Mouse (Mus musculus): ENCODE data around the gene Dgkh. TPM values are rescaled to one million over a fixed set of nuclear protein-coding genes. Genes with fewer than 3 reads are reported as not detected.
A peak's percentile ranks its signal among the peaks of the same experiment; 100 is the strongest.

Dgkh gene
- polyA plus RNA-seq, 1 experiment from 2014 or later: 2.5 TPM

DNA sequence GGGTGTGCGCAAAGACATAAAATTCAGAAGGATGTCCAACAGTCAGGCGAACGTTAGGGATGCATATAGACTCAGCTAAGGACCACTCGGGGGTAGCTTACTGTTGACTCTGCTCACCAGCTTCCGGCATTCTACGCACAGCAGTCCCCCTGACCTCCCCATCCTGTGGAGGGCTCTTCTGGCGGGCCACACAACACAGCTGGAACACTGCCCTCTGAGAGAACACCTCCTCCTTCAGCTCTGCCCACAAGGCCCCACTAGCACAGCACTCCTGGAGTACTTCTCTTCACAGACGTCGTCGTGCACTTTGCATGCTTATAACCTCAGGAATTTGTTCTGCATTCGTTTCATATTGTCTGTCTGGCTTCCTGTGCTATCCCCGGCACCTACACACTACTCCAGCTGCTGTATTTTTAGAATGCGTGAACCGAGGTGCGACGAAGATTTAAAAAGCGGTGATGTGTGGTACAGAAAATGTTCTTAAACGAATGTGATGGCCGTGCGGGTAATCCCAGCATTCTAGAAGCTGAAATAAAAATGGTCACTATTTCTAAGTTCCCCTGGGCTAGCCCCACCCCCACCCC is 19.9 kb downstream of the Dgkh start:
- peak; percentile 69 for ATAC-seq (replicated peaks; ENCODE audit: low FRiP score)
- H3K27ac ChIP-seq: peak overlapping the region; percentile 45; the same call in 1 of the 2 replicates
- H3K4me1 ChIP-seq: peaks cover 9% of the 10 kb centered on the region
- H3K4me2 ChIP-seq: no peak overlapping the region
- no peaks in the 10 kb centered on the region for H3K27me3 ChIP-seq
- no peak overlapping the region for H3K9ac ChIP-seq
- no peaks in the 10 kb centered on the region for H3K9me3 ChIP-seq (replicated peaks)
- WGBS: 45% methylated on average over 20 of the region's 20 CpGs
- H3K4me3 ChIP-seq (replicated peaks): no peak overlapping the region
- H3K36me3 ChIP-seq: peaks cover 6% of the 10 kb centered on the region

DNA sequence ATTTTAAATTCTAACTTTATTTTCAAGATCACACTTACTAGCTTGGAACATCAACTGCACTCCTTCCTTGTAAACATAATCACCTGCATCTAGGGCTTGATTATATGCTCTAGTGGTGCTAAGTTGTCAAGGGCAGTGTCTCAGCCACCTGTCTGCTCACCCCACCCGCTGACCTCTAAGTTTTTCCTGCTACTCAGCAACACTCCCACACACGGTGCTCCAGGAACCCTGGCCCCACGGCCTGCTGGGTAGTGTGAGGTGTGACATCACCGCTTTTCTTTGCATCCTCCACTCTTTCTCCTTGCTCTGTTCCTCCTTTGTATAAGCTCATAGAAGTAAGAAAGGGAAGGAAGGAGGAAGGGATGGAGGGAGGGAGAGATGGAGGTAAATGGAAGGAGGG is 21.9 kb downstream of the Dgkh start:
- Histone ChIP-seq H3K4me3 (replicated peaks) (no peak overlapping the region), H3K9ac (no peak overlapping the region), H3K4me1 (peaks cover 10% of the 10 kb centered on the region), H3K27ac (no peak overlapping the region), H3K9me3 (replicated peaks) (no peaks in the 10 kb centered on the region), H3K4me2 (no peak overlapping the region), H3K27me3 (no peaks in the 10 kb centered on the region), H3K36me3 (no peaks in the 10 kb centered on the region)
- ATAC-seq (replicated peaks; ENCODE audit: low FRiP score): no peak
- WGBS: 49% methylated on average over 4 of the region's 4 CpGs

DNA sequence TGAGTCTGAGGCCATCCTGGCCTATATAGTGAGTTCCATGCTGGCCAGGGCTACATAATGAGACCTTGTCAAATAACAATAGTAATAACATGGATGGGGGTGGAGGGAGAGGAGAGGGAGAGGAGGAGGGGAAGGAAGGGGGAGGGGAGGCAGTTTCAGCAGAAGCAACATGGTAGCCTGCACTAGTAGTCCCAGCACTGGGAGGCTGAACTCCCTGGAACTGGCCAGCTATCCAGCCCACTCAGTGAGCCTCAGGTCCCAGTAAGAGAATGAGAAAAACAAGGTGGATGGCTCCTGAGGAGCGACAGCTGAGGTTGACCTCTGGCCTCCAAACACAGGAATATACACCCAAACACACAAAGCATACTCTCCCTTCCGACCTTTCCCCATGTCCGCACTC is 27.0 kb downstream of the Dgkh start:
- Histone ChIP-seq H3K9me3 (replicated peaks) (no peaks in the 10 kb centered on the region), H3K4me3 (replicated peaks) (no peak overlapping the region), H3K27ac (no peak overlapping the region), H3K4me2 (no peak overlapping the region), H3K27me3 (no peaks in the 10 kb centered on the region), H3K4me1 (peaks cover 8% of the 10 kb centered on the region; the same call in 1 of the 2 replicates), H3K36me3 (no peaks in the 10 kb centered on the region), H3K9ac (no peak overlapping the region)
- no peak for ATAC-seq (replicated peaks; ENCODE audit: low FRiP score)
- 85% methylated on average over 3 of the region's 3 CpGs for WGBS

DNA sequence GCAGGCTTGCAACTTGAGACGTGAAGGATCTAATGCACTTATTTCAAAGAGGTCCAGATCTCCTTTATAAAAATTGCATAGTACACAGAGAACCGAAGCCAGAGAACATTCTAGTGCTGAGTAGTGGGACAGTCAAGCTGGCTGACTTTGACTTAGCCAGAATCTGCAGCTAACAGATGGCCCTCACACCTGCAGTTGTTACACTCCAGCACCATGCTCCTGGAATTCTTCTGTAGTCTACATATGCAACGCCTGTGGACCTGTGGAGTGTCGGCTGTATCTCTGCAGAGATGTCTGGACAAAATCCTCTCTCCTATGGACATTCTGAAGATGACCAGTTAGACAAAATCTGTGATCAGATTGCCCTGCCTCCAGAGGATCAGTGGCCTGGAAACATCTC is 28.6 kb downstream of the Dgkh start:
- Histone ChIP-seq H3K4me1 (peaks cover 13% of the 10 kb centered on the region; the same call in 1 of the 2 replicates), H3K36me3 (no peaks in the 10 kb centered on the region), H3K9me3 (replicated peaks) (no peaks in the 10 kb centered on the region), H3K27ac (no peak overlapping the region), H3K4me3 (replicated peaks) (no peak overlapping the region), H3K27me3 (no peaks in the 10 kb centered on the region), H3K4me2 (no peak overlapping the region), H3K9ac (no peak overlapping the region)
- 91% methylated on average over 4 of the region's 4 CpGs for WGBS
- ATAC-seq (replicated peaks; ENCODE audit: low FRiP score): no peak

DNA sequence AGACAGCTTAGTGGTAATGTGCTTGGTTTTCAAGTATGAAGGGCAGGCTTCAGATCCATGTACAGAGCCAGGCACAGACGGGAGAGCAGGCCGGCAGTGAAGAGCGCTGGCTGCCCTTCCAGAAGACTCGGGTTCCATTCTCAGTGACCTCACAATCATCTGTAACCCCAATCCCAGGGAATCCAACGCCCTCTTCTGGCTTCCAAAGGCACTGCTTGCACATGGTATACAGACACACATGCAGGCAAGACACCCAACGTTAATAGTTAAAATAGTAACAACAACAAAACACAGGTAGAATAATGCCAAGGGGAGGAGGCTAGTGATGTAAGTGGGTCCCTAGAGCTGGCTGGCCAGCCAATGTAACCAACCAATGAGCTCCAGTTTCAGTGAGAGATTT is 29.2 kb downstream of the Dgkh start:
- WGBS: 81% methylated on average over 6 of the region's 6 CpGs
- H3K27me3 ChIP-seq: no peaks in the 10 kb centered on the region
- H3K9me3 ChIP-seq (replicated peaks): no peaks in the 10 kb centered on the region
- no peak overlapping the region for H3K27ac ChIP-seq
- peaks cover 13% of the 10 kb centered on the region; the same call in 1 of the 2 replicates for H3K4me1 ChIP-seq
- H3K9ac ChIP-seq: no peak overlapping the region
- H3K36me3 ChIP-seq: no peaks in the 10 kb centered on the region
- no peak overlapping the region for H3K4me3 ChIP-seq (replicated peaks)
- ATAC-seq (replicated peaks; ENCODE audit: low FRiP score): no peak
- no peak overlapping the region for H3K4me2 ChIP-seq

DNA sequence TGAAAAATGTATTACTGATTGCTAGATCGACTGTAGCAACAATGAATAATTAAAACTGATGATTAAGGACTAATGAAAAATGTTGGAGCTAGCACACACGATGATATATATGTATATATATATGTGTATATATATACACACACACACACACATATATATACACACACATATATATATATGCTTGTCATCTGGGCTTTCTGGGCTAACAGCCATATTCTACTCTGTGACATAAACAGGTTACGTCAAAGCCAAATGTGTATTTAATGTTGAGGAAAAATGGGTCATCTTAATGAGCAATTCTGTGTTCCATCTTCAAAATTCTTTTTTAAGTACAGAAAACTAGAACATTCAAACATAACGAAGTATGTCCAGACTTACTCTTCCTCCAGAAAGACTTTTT is 30.5 kb downstream of the Dgkh start:
- no peak overlapping the region for H3K4me3 ChIP-seq (replicated peaks)
- peaks cover 13% of the 10 kb centered on the region; the same call in 1 of the 2 replicates for H3K4me1 ChIP-seq
- no peak overlapping the region for H3K9ac ChIP-seq
- no peaks in the 10 kb centered on the region for H3K36me3 ChIP-seq
- H3K27ac ChIP-seq: no peak overlapping the region
- 83% methylated on average over 4 of the region's 4 CpGs for WGBS
- H3K9me3 ChIP-seq (replicated peaks): no peaks in the 10 kb centered on the region
- H3K27me3 ChIP-seq: no peaks in the 10 kb centered on the region
- ATAC-seq (replicated peaks; ENCODE audit: low FRiP score): no peak
- no peak overlapping the region for H3K4me2 ChIP-seq

DNA sequence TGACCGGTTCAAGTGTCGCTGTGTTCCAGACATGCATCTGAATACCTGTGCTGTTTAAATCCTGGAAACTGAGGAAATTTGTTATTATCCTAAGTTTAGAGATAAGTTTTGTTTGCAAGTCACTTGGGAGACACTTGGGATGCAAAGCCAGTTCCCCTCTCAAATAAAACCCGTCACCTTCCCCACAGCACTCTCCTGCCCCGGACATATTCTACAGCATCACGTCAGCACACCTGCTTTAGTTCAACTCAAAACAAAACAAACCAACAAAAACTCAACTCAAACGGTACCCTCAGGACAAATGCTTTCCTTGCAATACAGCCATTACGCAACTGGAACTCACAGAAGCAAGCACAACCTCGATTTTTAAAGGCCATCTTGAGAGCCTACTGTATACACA is 31.1 kb downstream of the Dgkh start:
- Histone ChIP-seq H3K4me1 (peaks cover 13% of the 10 kb centered on the region; the same call in 1 of the 2 replicates), H3K4me3 (replicated peaks) (no peak overlapping the region), H3K4me2 (no peak overlapping the region), H3K27me3 (no peaks in the 10 kb centered on the region), H3K9ac (no peak overlapping the region), H3K36me3 (no peaks in the 10 kb centered on the region), H3K27ac (no peak overlapping the region), H3K9me3 (replicated peaks) (no peaks in the 10 kb centered on the region)
- no peak for ATAC-seq (replicated peaks; ENCODE audit: low FRiP score)
- 72% methylated on average over 8 of the region's 8 CpGs for WGBS

DNA sequence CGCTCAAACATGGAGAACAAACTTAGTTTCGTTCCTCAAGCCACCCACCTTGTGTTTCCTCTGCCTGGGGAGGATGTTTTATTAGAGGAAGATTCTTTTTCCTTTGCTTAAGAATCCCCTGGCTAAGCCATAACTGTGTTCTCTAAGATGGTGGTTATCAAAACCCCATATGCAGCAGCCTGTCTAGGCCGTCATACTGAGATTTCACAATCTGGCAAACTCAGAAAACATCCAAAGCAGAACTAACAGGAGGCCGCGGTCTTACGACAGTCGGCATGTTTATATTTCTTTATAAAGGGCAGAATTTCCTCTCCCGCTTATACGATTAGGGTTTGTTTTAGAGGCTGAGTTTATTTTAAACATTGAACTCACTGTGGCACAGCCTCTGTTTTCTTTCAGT is 31.5 kb downstream of the Dgkh start:
- no peak for ATAC-seq (replicated peaks; ENCODE audit: low FRiP score)

DNA sequence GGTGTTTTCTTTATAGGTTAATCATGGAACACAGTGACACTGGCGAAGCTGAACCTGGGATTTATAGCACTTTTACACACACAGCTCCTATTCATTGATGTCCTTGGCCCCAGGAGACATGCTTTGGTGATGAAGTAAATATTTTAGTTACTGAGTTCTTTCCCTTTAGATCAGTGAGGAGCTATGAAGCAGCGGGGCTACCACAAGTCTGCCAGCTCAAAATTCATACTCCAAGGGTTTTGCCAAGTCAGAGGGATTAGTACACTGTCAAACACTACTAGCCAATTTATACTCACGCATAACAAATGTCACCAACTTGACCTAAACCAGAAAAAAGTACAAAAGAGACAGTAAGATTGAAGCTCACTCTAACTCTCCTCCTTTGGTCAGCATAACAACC is 32.9 kb downstream of the Dgkh start:
- no peak overlapping the region for H3K27ac ChIP-seq
- H3K36me3 ChIP-seq: no peaks in the 10 kb centered on the region
- no peaks in the 10 kb centered on the region for H3K9me3 ChIP-seq (replicated peaks)
- H3K4me2 ChIP-seq: no peak overlapping the region
- no peak overlapping the region for H3K9ac ChIP-seq
- 67% methylated on average over 3 of the region's 3 CpGs for WGBS
- no peak for ATAC-seq (replicated peaks; ENCODE audit: low FRiP score)
- no peak overlapping the region for H3K4me3 ChIP-seq (replicated peaks)
- no peaks in the 10 kb centered on the region for H3K27me3 ChIP-seq
- peaks cover 8% of the 10 kb centered on the region; the same call in 1 of the 2 replicates for H3K4me1 ChIP-seq

More for the DNA sequence above, 31.5 kb downstream of the Dgkh start:
- H3K4me2 ChIP-seq: no peak overlapping the region
- no peaks in the 10 kb centered on the region for H3K9me3 ChIP-seq (replicated peaks)
- no peak overlapping the region for H3K9ac ChIP-seq
- no peaks in the 10 kb centered on the region for H3K27me3 ChIP-seq
- no peaks in the 10 kb centered on the region for H3K36me3 ChIP-seq
- no peak overlapping the region for H3K4me3 ChIP-seq (replicated peaks)
- 67% methylated on average over 9 of the region's 9 CpGs for WGBS
- peaks cover 13% of the 10 kb centered on the region; the same call in 1 of the 2 replicates for H3K4me1 ChIP-seq
- H3K27ac ChIP-seq: no peak overlapping the region

DNA sequence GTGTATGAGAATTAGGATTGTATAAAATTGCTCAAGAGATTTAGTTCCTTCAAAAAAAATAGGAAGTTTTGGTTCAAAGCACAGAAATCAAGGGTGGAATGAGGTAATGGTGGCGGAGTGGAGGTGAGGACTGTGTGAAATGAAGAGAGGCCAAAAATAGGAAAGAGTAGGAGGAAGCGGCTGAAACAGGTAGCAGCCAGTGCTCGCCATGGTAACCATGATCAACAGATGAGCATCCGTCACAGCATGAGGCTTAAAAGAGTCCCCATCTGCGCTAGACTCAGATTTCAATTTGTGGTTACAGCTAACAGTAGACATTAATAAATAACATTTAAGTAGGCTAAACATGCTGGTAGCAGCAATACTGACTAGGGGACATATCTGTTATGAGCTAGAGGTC is 33.4 kb downstream of the Dgkh start:
- Histone ChIP-seq H3K4me1 (peaks cover 8% of the 10 kb centered on the region; the same call in 1 of the 2 replicates), H3K4me2 (no peak overlapping the region), H3K4me3 (replicated peaks) (no peak overlapping the region), H3K27me3 (no peaks in the 10 kb centered on the region), H3K36me3 (no peaks in the 10 kb centered on the region), H3K9me3 (replicated peaks) (no peaks in the 10 kb centered on the region), H3K9ac (no peak overlapping the region), H3K27ac (no peak overlapping the region)
- 0 out of 2 replicates have a peak, but pooled peaks have one; percentile 58 for ATAC-seq (replicated peaks; ENCODE audit: low FRiP score)
- 68% methylated on average over 5 of the region's 5 CpGs for WGBS

DNA sequence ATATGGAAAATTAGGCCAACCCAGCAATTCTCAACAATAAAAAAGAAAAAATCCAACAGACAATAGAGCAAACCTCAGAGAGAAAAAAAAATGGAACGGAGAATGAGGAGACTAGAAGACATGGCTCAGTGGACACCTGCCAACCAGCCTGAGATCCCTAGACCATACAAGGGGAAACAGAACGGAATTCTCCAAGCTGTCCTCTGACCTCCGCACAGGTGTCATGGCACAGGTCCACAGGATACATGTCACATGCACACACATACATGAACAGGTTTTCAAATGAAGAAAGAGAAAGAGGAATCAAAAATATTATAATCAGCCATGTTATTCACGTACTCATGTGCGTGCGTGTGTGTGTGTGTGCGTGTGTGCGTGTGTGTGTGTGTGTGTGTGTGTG is 38.5 kb downstream of the Dgkh start:
- ATAC-seq (replicated peaks; ENCODE audit: low FRiP score): no peak

DNA sequence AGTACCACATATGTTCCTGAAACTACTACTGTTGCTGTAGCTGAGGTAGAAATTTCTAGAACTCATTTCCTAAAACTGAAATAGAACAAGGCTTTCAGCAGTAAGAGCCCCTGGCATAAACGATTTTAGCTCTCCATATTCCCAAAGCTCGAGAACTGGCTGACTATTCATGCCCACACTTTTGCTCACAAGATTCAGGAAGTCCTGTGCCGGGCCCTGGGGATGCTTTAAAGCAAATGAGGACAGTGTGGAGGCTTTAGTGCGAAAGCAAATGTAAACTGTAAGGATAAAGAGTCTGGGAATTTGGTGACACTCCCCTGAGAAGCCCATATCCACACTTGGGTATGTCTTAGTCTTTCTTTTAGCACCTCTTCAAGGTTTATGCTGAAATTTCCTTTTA is 40.0 kb downstream of the Dgkh start:
- no peak for ATAC-seq (replicated peaks; ENCODE audit: low FRiP score)
- H3K27me3 ChIP-seq: no peaks in the 10 kb centered on the region
- H3K4me3 ChIP-seq (replicated peaks): no peak overlapping the region
- peaks cover 23% of the 10 kb centered on the region for H3K4me1 ChIP-seq
- WGBS: 63% methylated on average over 4 of the region's 4 CpGs
- no peak overlapping the region for H3K9ac ChIP-seq
- H3K36me3 ChIP-seq: no peaks in the 10 kb centered on the region
- H3K27ac ChIP-seq: no peak overlapping the region
- H3K4me2 ChIP-seq: no peak overlapping the region
- H3K9me3 ChIP-seq (replicated peaks): no peaks in the 10 kb centered on the region

More for the DNA sequence above, 38.5 kb downstream of the Dgkh start:
- Histone ChIP-seq H3K4me2 (no peak overlapping the region), H3K36me3 (no peaks in the 10 kb centered on the region), H3K4me3 (replicated peaks) (no peak overlapping the region), H3K4me1 (peaks cover 15% of the 10 kb centered on the region; the same call in 1 of the 2 replicates), H3K27me3 (no peaks in the 10 kb centered on the region), H3K9me3 (replicated peaks) (no peaks in the 10 kb centered on the region), H3K27ac (no peak overlapping the region), H3K9ac (no peak overlapping the region)
- 95% methylated on average over 8 of the region's 8 CpGs for WGBS
